In genomic region chr2:35679812-35680672, GRCm38 (mm10) we compare ENCODE assay signal across 8 mouse cellular contexts.
A peak's percentile ranks its signal among the peaks of the same experiment; 100 is the strongest.
DNase-seq lines count a peak whose midpoint lies in the region; ATAC-seq and TF ChIP-seq lines count a peak whose summit lies in the region.

No protein-coding gene starts in this region.

- DNase-seq in 416B (ENCODE audit: low read depth), result peak; percentile 99
- no peak for DNase-seq in G1E (ENCODE audit: low spot score)
- DNase-seq in liver, postnatal 0 days, result peak; percentile 83
- peak; percentile 71 for DNase-seq in stomach, postnatal 0 days (ENCODE audit: low spot score)
- no peak for DNase-seq in cerebellum, postnatal 10 days
- no peak for DNase-seq in layer of hippocampus, adult 8-10 months (ENCODE audit: low spot score in 2 of 2)

- peak; percentile 51; the same call in 1 of the 2 replicates for TF ChIP-seq EP300 in liver, postnatal 0 days (IDR thresholded peaks at IDR 0.05; ENCODE audit: low read depth)
- TF ChIP-seq EP300 in stomach, postnatal 0 days (optimal IDR thresholded peaks at IDR 0.05), result no peak

- no peak overlapping the region for H3K9ac ChIP-seq in embryonic facial prominence, embryonic 12.5 days
- H3K9ac ChIP-seq in intestine, embryonic 15.5 days, result no peak overlapping the region; the same call in 1 of the 2 replicates
- no peak overlapping the region; the same call in 1 of the 2 replicates for H3K9ac ChIP-seq in liver, postnatal 0 days (replicated peaks)
- H3K9ac ChIP-seq in stomach, postnatal 0 days (ENCODE audit: low read length), result no peak overlapping the region

- no peaks in the 10 kb centered on the region for H3K4me1 ChIP-seq in G1E (ENCODE audit: insufficient read depth, low read depth, low read length)
- H3K4me1 ChIP-seq in embryonic facial prominence, embryonic 12.5 days, result peaks cover 94% of the 10 kb centered on the region
- H3K4me1 ChIP-seq in intestine, embryonic 15.5 days (replicated peaks), result peaks cover 84% of the 10 kb centered on the region
- H3K4me1 ChIP-seq in liver, postnatal 0 days (ENCODE audit: insufficient read depth), result peaks cover 64% of the 10 kb centered on the region
- peaks cover 52% of the 10 kb centered on the region for H3K4me1 ChIP-seq in stomach, postnatal 0 days (replicated peaks; ENCODE audit: control insufficient read depth, insufficient read depth)

- no peaks in the 10 kb centered on the region for H3K9me3 ChIP-seq in G1E (replicated peaks)
- H3K9me3 ChIP-seq in embryonic facial prominence, embryonic 12.5 days, result no peaks in the 10 kb centered on the region
- no peaks in the 10 kb centered on the region for H3K9me3 ChIP-seq in intestine, embryonic 15.5 days
- no peaks in the 10 kb centered on the region for H3K9me3 ChIP-seq in liver, postnatal 0 days (ENCODE audit: low read length)
- H3K9me3 ChIP-seq in stomach, postnatal 0 days (ENCODE audit: control insufficient read depth, low read length), result no peaks in the 10 kb centered on the region

- no peaks in the 10 kb centered on the region for H3K36me3 ChIP-seq in G1E (replicated peaks)
- H3K36me3 ChIP-seq in embryonic facial prominence, embryonic 12.5 days, result no peaks in the 10 kb centered on the region
- no peaks in the 10 kb centered on the region for H3K36me3 ChIP-seq in intestine, embryonic 15.5 days
- no peaks in the 10 kb centered on the region for H3K36me3 ChIP-seq in liver, postnatal 0 days (replicated peaks; ENCODE audit: insufficient read depth, low read length)
- H3K36me3 ChIP-seq in stomach, postnatal 0 days (ENCODE audit: control insufficient read depth, insufficient read depth, low read length), result no peaks in the 10 kb centered on the region

- no peak overlapping the region for H3K4me3 ChIP-seq in G1E (ENCODE audit: low read depth, low read length)
- H3K4me3 ChIP-seq in embryonic facial prominence, embryonic 12.5 days, result no peak overlapping the region
- no peak overlapping the region for H3K4me3 ChIP-seq in intestine, embryonic 15.5 days (replicated peaks)
- no peak overlapping the region for H3K4me3 ChIP-seq in liver, postnatal 0 days (ENCODE audit: low read depth, low read length)
- H3K4me3 ChIP-seq in stomach, postnatal 0 days (ENCODE audit: low read depth, low read length), result no peak overlapping the region

- peaks cover 32% of the 10 kb centered on the region for H3K27me3 ChIP-seq in G1E (ENCODE audit: insufficient read depth, low read length)
- no peaks in the 10 kb centered on the region for H3K27me3 ChIP-seq in embryonic facial prominence, embryonic 12.5 days
- H3K27me3 ChIP-seq in intestine, embryonic 15.5 days (replicated peaks), result no peaks in the 10 kb centered on the region
- H3K27me3 ChIP-seq in liver, postnatal 0 days (ENCODE audit: insufficient read depth, low read length), result no peaks in the 10 kb centered on the region
- H3K27me3 ChIP-seq in stomach, postnatal 0 days (ENCODE audit: control insufficient read depth, insufficient read depth, low read length), result no peaks in the 10 kb centered on the region

- 0 out of 2 replicates have a peak, but pooled peaks have one; percentile 4 for ATAC-seq in G1E (ENCODE audit: extremely low read depth, insufficient number of reproducible peaks, low FRiP score, poor library complexity, severe bottlenecking)
- no peak for ATAC-seq in embryonic facial prominence, embryonic 12.5 days (ENCODE audit: insufficient number of reproducible peaks, insufficient read depth, low FRiP score, low TSS enrichment)
- ATAC-seq in intestine, embryonic 15.5 days, result peak; percentile 72
- ATAC-seq in liver, postnatal 0 days, result peak; percentile 94
- peak; percentile 81 for ATAC-seq in stomach, postnatal 0 days (ENCODE audit: low FRiP score, low TSS enrichment)

- no peak for TF ChIP-seq CTCF in G1E (IDR thresholded peaks at IDR 0.05; ENCODE audit: low read depth, low read length)
- TF ChIP-seq CTCF in liver, postnatal 0 days (IDR thresholded peaks at IDR 0.05; ENCODE audit: low read depth), result no peak
- TF ChIP-seq CTCF in stomach, postnatal 0 days (IDR thresholded peaks at IDR 0.05; ENCODE audit: low read depth), result no peak

- 31% methylated on average over 10 of the region's 10 CpGs for WGBS in embryonic facial prominence, embryonic 12.5 days
- WGBS in intestine, embryonic 15.5 days, result 34% methylated on average over 10 of the region's 10 CpGs
- WGBS in liver, postnatal 0 days (ENCODE audit: insufficient replicate concordance), result 12% methylated on average over 10 of the region's 10 CpGs
- WGBS in stomach, postnatal 0 days, result 31% methylated on average over 10 of the region's 10 CpGs

- 0 out of 2 replicates have a peak overlapping the region, but pooled peaks have one; percentile 47 for H3K27ac ChIP-seq in embryonic facial prominence, embryonic 12.5 days
- H3K27ac ChIP-seq in intestine, embryonic 15.5 days, result peak overlapping the region; percentile 71
- H3K27ac ChIP-seq in liver, postnatal 0 days (ENCODE audit: low read depth), result peak overlapping the region; percentile 88
- peak overlapping the region; percentile 69 for H3K27ac ChIP-seq in stomach, postnatal 0 days (replicated peaks)

- no peak overlapping the region for H3K4me2 ChIP-seq in embryonic facial prominence, embryonic 12.5 days (replicated peaks)
- H3K4me2 ChIP-seq in intestine, embryonic 15.5 days (replicated peaks), result no peak overlapping the region
- peak overlapping the region; percentile 38 for H3K4me2 ChIP-seq in liver, postnatal 0 days (ENCODE audit: low read depth, low read length)
- no peak overlapping the region; the same call in 1 of the 2 replicates for H3K4me2 ChIP-seq in stomach, postnatal 0 days (replicated peaks; ENCODE audit: low read depth)

Comparison
In these comparisons a context has a peak if more than half of its experiments do, and no peak if none do; other contexts are left out.
1. DNase-seq: peak in 416B (single experiment), liver, postnatal 0 days (single experiment) and stomach, postnatal 0 days (single experiment); none in G1E (single experiment), cerebellum, postnatal 10 days (0 of 2) and layer of hippocampus, adult 8-10 months (0 of 2).
2. Peak in every context shown above with its lines, with median percentiles within 50 percentile points of each other: H3K27ac ChIP-seq.